25 mouse cellular contexts compared by ENCODE assay signal in genomic region chr3:134118898-134119297, GRCm38 (mm10).
A peak's percentile ranks its signal among the peaks of the same experiment; 100 is the strongest.
DNase-seq lines count a peak whose midpoint lies in the region; ATAC-seq and TF ChIP-seq lines count a peak whose summit lies in the region.
"Had no signal": no experiment of that assay in that cellular context is flagged by ENCODE, and none has a peak within 500 bp of the region (broad histone marks: within the 10 kb centered on the region; RNA-seq: fewer than 3 reads in every experiment).

No protein-coding gene starts in this region.

- 77% methylated on average over 4 of the region's 4 CpGs for WGBS in intestine, postnatal 0 days
- 75% methylated on average over 4 of the region's 4 CpGs for WGBS in intestine, embryonic 16.5 days
- WGBS in lung, embryonic 14.5 days = 68% methylated on average over 4 of the region's 4 CpGs

- TF ChIP-seq RAD21 in CH12.LX (IDR thresholded peaks at IDR 0.05; ENCODE audit: low read depth, low read length) (peak; percentile 37), MEL (IDR thresholded peaks at IDR 0.05; ENCODE audit: low read depth, low read length) (no peak)

- H3K4me1 ChIP-seq in intestine, postnatal 0 days (replicated peaks; ENCODE audit: control insufficient read depth, insufficient read depth, low read length) = no peaks in the 10 kb centered on the region
- no peaks in the 10 kb centered on the region for H3K4me1 ChIP-seq in intestine, embryonic 16.5 days (ENCODE audit: control insufficient read depth, insufficient read depth, low read length)
- no peaks in the 10 kb centered on the region for H3K4me1 ChIP-seq in lung, embryonic 14.5 days (ENCODE audit: insufficient read depth)
- H3K4me1 ChIP-seq in CH12.LX (ENCODE audit: control insufficient read depth in 1 of 2, insufficient read depth in 2 of 2) (no peaks in the 10 kb centered on the region), MEL (ENCODE audit: control insufficient read depth in 1 of 2, insufficient read depth in 2 of 2, low read length in 2 of 2) (no peaks in the 10 kb centered on the region)
- H3K4me1 ChIP-seq: embryonic facial prominence, embryonic 12.5 days; embryonic facial prominence, embryonic 15.5 days; forebrain, embryonic 15.5 days; heart, embryonic 12.5 days; heart, embryonic 15.5 days; hindbrain, embryonic 15.5 days had no signal

- no peak overlapping the region for H3K4me3 ChIP-seq in intestine, postnatal 0 days (ENCODE audit: low read depth, low read length)
- H3K4me3 ChIP-seq in intestine, embryonic 16.5 days (ENCODE audit: low read length) = no peak overlapping the region
- no peak overlapping the region for H3K4me3 ChIP-seq in lung, embryonic 14.5 days (ENCODE audit: low read depth, low read length)
- H3K4me3 ChIP-seq in CH12.LX (replicated peaks in 1 of 3; ENCODE audit: low read depth in 2 of 3, low read length in 2 of 3, poor library complexity in 1 of 3) = no peak overlapping the region
- H3K4me3 ChIP-seq in MEL (ENCODE audit: control insufficient read depth in 1 of 2, insufficient read depth in 1 of 2, low read depth in 2 of 2, low read length in 2 of 2) = no peak overlapping the region
- H3K4me3 ChIP-seq: embryonic facial prominence, embryonic 12.5 days; embryonic facial prominence, embryonic 15.5 days; forebrain, embryonic 15.5 days; heart, embryonic 12.5 days; heart, embryonic 15.5 days; hindbrain, embryonic 12.5 days; hindbrain, embryonic 15.5 days had no signal

- no peak overlapping the region for H3K9ac ChIP-seq in intestine, postnatal 0 days (ENCODE audit: low read depth, low read length)
- no peak overlapping the region for H3K9ac ChIP-seq in intestine, embryonic 16.5 days (ENCODE audit: low read depth, low read length)
- H3K9ac ChIP-seq in lung, embryonic 14.5 days = no peak overlapping the region
- no peak overlapping the region for H3K9ac ChIP-seq in CH12.LX (ENCODE audit: insufficient read depth, low read depth)
- no peak overlapping the region for H3K9ac ChIP-seq in MEL (ENCODE audit: control insufficient read depth, low read depth, low read length, poor library complexity, severe bottlenecking)
- H3K9ac ChIP-seq: embryonic facial prominence, embryonic 12.5 days; embryonic facial prominence, embryonic 15.5 days; forebrain, embryonic 15.5 days; heart, embryonic 12.5 days; heart, embryonic 15.5 days; hindbrain, embryonic 12.5 days; hindbrain, embryonic 15.5 days had no signal

- dilution Hi-C loops in CH12.LX (cut with MboI; ENCODE audit: extremely low pct_ligation_motif_present, extremely low pct_unique_long_range_greater_than_20kb, low sequenced_read_pairs) = no loop called here

- TF ChIP-seq POLR2A in CH12.LX (IDR thresholded peaks at IDR 0.05; ENCODE audit: low read depth, low read length) (no peak), MEL (IDR thresholded peaks at IDR 0.05; ENCODE audit: control insufficient read depth in 1 of 2, insufficient read depth in 1 of 2, low read depth in 1 of 2, low read length in 2 of 2, poor library complexity in 1 of 2) (no peak)

- TF ChIP-seq CTCF in intestine, postnatal 0 days (IDR thresholded peaks at IDR 0.05; ENCODE audit: low read depth) = peak; percentile 29
- peak; percentile 18; the same call in 1 of the 2 replicates for TF ChIP-seq CTCF in lung, embryonic 14.5 days (IDR thresholded peaks at IDR 0.05; ENCODE audit: low read depth)
- TF ChIP-seq CTCF in CH12.LX (conservative IDR thresholded peaks at IDR 0.05 in 1 of 2, IDR thresholded peaks at IDR 0.05 in 1 of 2; ENCODE audit: low read depth in 2 of 2, low read length in 2 of 2) (peak; percentile 17 to 69; a peak in 2 of 4 replicates), MEL (IDR thresholded peaks at IDR 0.05 in 2 of 3, conservative IDR thresholded peaks at IDR 0.05 in 1 of 3; ENCODE audit: control insufficient read depth in 1 of 3, insufficient read depth in 1 of 3, low read depth in 2 of 3, low read length in 3 of 3, poor library complexity in 1 of 3, severe bottlenecking in 1 of 3) (peak in 1 of 3 experiments; percentile 15; a peak in 1 of 6 replicates)

- H3K9me3 ChIP-seq in intestine, postnatal 0 days (ENCODE audit: control insufficient read depth) = no peaks in the 10 kb centered on the region
- H3K9me3 ChIP-seq in intestine, embryonic 16.5 days (ENCODE audit: control insufficient read depth, low read length) = no peaks in the 10 kb centered on the region
- H3K9me3 ChIP-seq in lung, embryonic 14.5 days (ENCODE audit: low read depth, low read length) = no peaks in the 10 kb centered on the region
- H3K9me3 ChIP-seq in CH12.LX (replicated peaks; ENCODE audit: low read length) = no peaks in the 10 kb centered on the region
- H3K9me3 ChIP-seq in MEL (replicated peaks; ENCODE audit: insufficient read depth, low read length) = no peaks in the 10 kb centered on the region
- H3K9me3 ChIP-seq: embryonic facial prominence, embryonic 12.5 days; embryonic facial prominence, embryonic 15.5 days; forebrain, embryonic 15.5 days; heart, embryonic 12.5 days; heart, embryonic 15.5 days; hindbrain, embryonic 12.5 days; hindbrain, embryonic 15.5 days had no signal

- intact Hi-C loops in left cerebral cortex, postnatal 25 days (cut with DNase I) = no loop called here

- ATAC-seq in intestine, postnatal 0 days = no peak
- no peak for ATAC-seq in intestine, embryonic 16.5 days
- ATAC-seq in lung, embryonic 14.5 days (ENCODE audit: insufficient read depth) = no peak
- ATAC-seq: CD4-positive, CD25-positive, alpha-beta regulatory T cell, adult 4 months; forebrain, embryonic 15.5 days; Patski had no signal

- H3K36me3 ChIP-seq in intestine, postnatal 0 days (ENCODE audit: control insufficient read depth, insufficient read depth) = no peaks in the 10 kb centered on the region
- no peaks in the 10 kb centered on the region for H3K36me3 ChIP-seq in intestine, embryonic 16.5 days (ENCODE audit: control insufficient read depth, insufficient read depth, low read length)
- no peaks in the 10 kb centered on the region for H3K36me3 ChIP-seq in lung, embryonic 14.5 days (ENCODE audit: insufficient read depth)
- H3K36me3 ChIP-seq in CH12.LX (replicated peaks in 1 of 2; ENCODE audit: control insufficient read depth in 1 of 2, insufficient read depth in 1 of 2, low read length in 1 of 2) = no peaks in the 10 kb centered on the region
- no peaks in the 10 kb centered on the region for H3K36me3 ChIP-seq in MEL (ENCODE audit: control insufficient read depth in 1 of 2, insufficient read depth in 2 of 2, low read length in 2 of 2)
- H3K36me3 ChIP-seq: embryonic facial prominence, embryonic 12.5 days; embryonic facial prominence, embryonic 15.5 days; forebrain, embryonic 15.5 days; heart, embryonic 12.5 days; heart, embryonic 15.5 days; hindbrain, embryonic 12.5 days; hindbrain, embryonic 15.5 days had no signal

- H3K79me2 ChIP-seq in CH12.LX (replicated peaks; ENCODE audit: control insufficient read depth, extremely low read depth, insufficient read depth, poor library complexity, severe bottlenecking) = no peaks in the 10 kb centered on the region
- no peaks in the 10 kb centered on the region for H3K79me2 ChIP-seq in MEL (ENCODE audit: control insufficient read depth, insufficient read depth, low read length, poor library complexity)

- in situ Hi-C loops in CH12.LX (cut with MboI; ENCODE audit: low pct_ligation_motif_present, low pct_unique_long_range_greater_than_20kb, low sequenced_read_pairs) = no loop called here

- no peak overlapping the region for H3K4me2 ChIP-seq in intestine, postnatal 0 days (replicated peaks; ENCODE audit: low read depth)
- no peak overlapping the region for H3K4me2 ChIP-seq in intestine, embryonic 16.5 days (ENCODE audit: low read depth, low read length)
- no peak overlapping the region for H3K4me2 ChIP-seq in lung, embryonic 14.5 days
- no peak overlapping the region for H3K4me2 ChIP-seq in CH12.LX (ENCODE audit: insufficient read depth, low read depth, poor library complexity, severe bottlenecking)
- H3K4me2 ChIP-seq: embryonic facial prominence, embryonic 12.5 days; embryonic facial prominence, embryonic 15.5 days; forebrain, embryonic 15.5 days; heart, embryonic 12.5 days; heart, embryonic 15.5 days; hindbrain, embryonic 12.5 days; hindbrain, embryonic 15.5 days had no signal

- H3K27me3 ChIP-seq in intestine, postnatal 0 days (replicated peaks; ENCODE audit: control insufficient read depth, insufficient read depth, low read length) = no peaks in the 10 kb centered on the region
- no peaks in the 10 kb centered on the region for H3K27me3 ChIP-seq in intestine, embryonic 16.5 days (replicated peaks; ENCODE audit: control insufficient read depth, insufficient read depth, low read length)
- no peaks in the 10 kb centered on the region for H3K27me3 ChIP-seq in lung, embryonic 14.5 days (ENCODE audit: insufficient read depth, low read length)
- H3K27me3 ChIP-seq in CH12.LX (replicated peaks) (no peaks in the 10 kb centered on the region), MEL (ENCODE audit: control insufficient read depth in 1 of 2, insufficient read depth in 2 of 2, low read length in 2 of 2) (no peaks in the 10 kb centered on the region)
- H3K27me3 ChIP-seq: embryonic facial prominence, embryonic 12.5 days; embryonic facial prominence, embryonic 15.5 days; forebrain, embryonic 15.5 days; heart, embryonic 12.5 days; heart, embryonic 15.5 days; hindbrain, embryonic 12.5 days; hindbrain, embryonic 15.5 days; Patski had no signal

- TF ChIP-seq EP300 in CH12.LX (IDR thresholded peaks at IDR 0.05; ENCODE audit: low read length) (no peak), MEL (IDR thresholded peaks at IDR 0.05; ENCODE audit: low read depth in 1 of 2, low read length in 2 of 2) (no peak)

- DNase-seq in lung, embryonic 14.5 days = no peak
- DNase-seq in lung, postnatal 4 days = no peak
- DNase-seq in CH12.LX (ENCODE audit: extremely low read depth) = peak; percentile 21
- DNase-seq in MEL (ENCODE audit: low read depth, low spot score) = no peak
- no peak for DNase-seq in cerebellum, postnatal 4 days (ENCODE audit: low spot score in 2 of 2)
- DNase-seq in left cerebral cortex, postnatal 25 days (ENCODE audit: low spot score in 2 of 2) = no peak
- DNase-seq: adrenal gland, postnatal 10 days; adrenal gland, postnatal 36 days; cerebellum, adult 11 months; cerebellum, adult 2 months; cerebellum, adult 9-11 months; cerebellum, postnatal 25 days; gastrocnemius, postnatal 25 days; heart, adult 18-20 months had no signal

- H3K27ac ChIP-seq in intestine, postnatal 0 days (ENCODE audit: low read depth, low read length) = no peak overlapping the region
- H3K27ac ChIP-seq in intestine, embryonic 16.5 days (ENCODE audit: low read length) = no peak overlapping the region
- no peak overlapping the region for H3K27ac ChIP-seq in lung, embryonic 14.5 days (ENCODE audit: low read depth)
- H3K27ac ChIP-seq in CH12.LX (ENCODE audit: insufficient read depth, low read depth) = no peak overlapping the region
- H3K27ac ChIP-seq in MEL (ENCODE audit: control insufficient read depth, low read depth, low read length) = no peak overlapping the region
- H3K27ac ChIP-seq: embryonic facial prominence, embryonic 12.5 days; embryonic facial prominence, embryonic 15.5 days; forebrain, embryonic 15.5 days; heart, embryonic 15.5 days; hindbrain, embryonic 12.5 days; hindbrain, embryonic 15.5 days had no signal

TF ChIP-seq in CH12.LX, 34 proteins besides CTCF, POLR2A, EP300 and RAD21 (continues in another document):
- peak; percentile 59 for TF ChIP-seq SMC3 (IDR thresholded peaks at IDR 0.05; ENCODE audit: low read depth, low read length)

TF ChIP-seq in MEL, 35 proteins besides CTCF, POLR2A, EP300 and RAD21:
- TF ChIP-seq SMC3 (IDR thresholded peaks at IDR 0.05; ENCODE audit: low read depth, low read length) (peak; percentile 21; the same call in 1 of the 2 replicates), SIN3A (IDR thresholded peaks at IDR 0.05; ENCODE audit: low read length) (no peak)
